Mouse (Mus musculus): ENCODE results near the gene Cdca8.
"Not testable (repeated sequence)": the region's sequence is repeated elsewhere in the genome, so short reads cannot be mapped to it uniquely, and the experiment has no call there.

Cdca8 gene

DNA sequence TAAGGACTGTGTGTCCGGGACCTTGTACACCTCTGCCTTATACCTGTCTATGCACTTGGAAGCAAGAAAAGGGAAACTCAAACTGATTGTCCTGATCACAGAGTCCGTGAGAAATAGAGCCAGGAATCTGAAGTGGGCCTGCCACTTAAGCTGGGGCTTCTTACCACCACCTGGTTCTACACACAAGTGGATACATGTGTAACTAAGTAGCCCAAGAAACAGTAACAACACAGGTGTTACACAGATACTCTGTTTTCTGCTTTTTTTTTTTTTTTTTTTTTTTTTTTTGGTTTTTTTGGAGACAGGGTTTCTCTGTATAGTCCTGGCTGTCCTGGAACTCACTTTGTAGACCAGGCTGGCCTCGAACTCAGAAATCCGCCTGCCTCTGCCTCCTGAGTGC is at the start of gene Cdca8:
Cdca8 (minus strand) TSS at position 101 of the 400 bp plus-strand sequence.
- DNase-seq (ENCODE audit: low spot score): not testable (repeated sequence)

DNA sequence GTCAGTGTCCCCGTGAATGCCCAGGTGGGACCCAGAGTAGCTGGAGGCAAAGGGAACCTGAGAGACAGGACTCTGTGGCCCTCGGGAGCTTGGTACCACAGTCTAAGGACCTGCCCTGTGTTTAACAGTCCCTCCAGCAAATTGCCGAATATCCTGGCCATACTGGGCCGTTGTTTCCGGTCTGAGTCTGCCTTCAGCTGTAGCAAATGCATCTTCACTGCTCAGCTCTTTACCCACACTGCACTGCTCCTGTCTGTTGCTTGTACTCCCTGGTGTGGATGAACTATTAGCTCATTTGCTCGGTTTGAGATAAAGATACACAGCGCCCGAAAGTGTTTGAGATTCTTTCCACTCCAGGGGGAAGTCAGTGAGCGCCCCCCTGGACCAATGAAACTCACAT is 49.3 kb upstream of the Cdca8 start:
- DNase-seq (ENCODE audit: low spot score): peak; percentile 25

DNA sequence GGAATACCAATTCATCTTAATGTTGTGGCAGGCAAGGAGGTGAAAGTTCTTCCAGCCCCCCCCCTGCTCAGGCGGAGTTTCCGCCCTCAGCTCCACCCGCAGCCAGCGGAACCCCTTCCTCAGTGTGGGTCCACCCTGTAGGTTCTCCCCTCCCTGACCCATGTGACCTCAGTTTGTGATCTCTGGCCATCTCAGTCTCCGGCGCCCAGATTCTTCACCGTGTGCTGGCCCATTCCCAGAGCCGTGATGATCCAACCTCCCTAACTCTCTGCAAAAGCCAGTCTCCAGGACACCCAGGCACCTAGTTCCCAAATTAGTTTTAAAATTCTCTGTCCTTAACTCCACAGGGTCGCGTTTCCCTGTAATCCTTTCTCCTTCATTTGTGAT is 48.6 kb upstream of the Cdca8 start:
- DNase-seq (ENCODE audit: low spot score): no peak

DNA sequence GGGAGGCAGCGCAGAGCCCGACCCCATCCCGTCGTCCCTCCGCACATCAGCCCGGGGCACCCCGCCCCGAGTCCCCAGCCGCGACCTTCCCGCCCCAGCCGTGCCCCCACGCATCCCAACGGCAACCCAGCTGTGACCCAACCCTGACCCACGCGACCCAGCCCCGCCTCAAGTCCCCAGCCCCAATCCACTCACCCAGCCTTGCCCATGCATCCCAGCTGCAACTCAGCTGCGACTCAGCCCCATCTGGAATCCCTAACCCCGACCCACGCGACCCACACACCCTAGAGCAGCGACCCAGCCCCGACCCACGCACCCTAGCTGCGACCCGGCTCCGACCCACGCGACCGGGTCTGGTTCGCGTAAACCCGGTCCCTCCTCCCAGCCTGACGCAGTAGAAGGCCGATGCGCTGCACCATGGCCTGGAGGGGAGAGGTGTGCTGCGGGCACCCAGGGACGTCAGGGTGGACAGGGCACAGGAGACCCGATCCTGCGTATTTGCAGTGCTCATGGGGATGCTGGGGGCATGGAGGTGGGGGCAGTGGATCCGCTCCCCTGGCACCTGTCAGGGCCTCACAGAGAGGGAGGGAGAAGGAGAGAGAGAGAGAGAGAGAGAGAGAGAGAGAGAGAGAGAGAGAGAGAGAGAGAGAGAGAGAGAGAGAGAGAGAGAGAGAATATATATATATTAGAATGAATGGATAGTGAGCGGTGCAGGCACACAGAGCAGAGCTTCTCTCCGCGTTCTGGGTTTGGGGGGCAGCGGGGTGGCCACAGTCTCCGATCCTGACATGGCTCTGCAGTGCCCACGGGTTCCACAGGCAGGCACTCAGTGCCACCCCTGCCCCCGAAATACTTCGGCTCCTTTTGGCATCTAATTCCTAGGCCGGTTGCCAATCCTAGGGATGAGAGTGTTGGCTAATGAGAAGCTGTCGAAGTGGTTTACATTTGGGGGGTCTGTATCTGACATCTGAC is 47.9 kb upstream of the Cdca8 start:
- peak; percentile 23 for DNase-seq (ENCODE audit: low spot score)

DNA sequence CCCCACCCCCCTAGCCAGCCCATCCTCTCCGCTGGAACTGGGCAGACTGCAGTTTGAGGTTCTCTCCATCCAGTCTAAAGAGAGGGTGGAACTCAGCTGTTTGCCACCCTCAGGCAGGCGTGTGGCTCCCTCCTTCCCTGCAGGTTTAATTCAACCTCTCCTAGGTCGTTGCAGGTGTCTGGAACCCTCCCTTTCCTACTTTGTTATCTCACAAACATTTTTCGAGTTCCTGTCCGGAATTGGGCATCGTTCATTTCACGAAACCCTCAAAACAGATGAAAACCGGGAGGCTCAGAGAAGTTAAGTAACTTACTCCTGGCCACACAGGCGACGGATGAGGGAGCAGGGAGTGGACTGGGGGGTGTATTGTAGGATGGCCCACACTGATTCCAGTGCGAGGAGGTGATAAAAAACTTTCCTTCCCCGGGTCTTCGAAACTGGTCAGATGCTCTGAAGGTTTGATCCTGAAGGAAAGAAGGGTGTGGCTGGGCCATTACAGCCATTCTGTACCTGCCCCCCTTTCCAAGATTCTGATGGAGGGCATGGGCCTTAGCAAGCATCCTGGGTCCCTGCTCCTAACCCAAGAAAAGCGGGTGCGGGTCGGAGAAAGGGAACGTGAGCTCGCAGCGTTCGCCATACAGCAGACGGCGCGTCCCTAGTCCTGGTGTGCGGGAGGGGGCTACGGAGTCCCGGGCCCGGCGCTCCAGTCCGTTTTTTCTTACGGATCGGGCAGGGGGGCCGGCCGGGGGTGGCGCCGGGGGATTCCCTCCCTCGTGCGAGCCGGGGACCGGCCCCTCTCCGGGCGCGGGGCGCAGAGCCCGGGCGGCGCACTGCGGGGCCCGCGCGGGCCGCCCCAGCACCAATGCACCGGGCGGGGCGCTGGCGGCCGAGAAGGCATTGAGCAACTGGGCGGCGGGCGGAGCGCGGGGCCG is 46.8 kb upstream of the Cdca8 start, which contains the start of gene Rspo1:
Rspo1 (plus strand) TSS at position 760 of the 932 bp plus-strand sequence.
- peak; percentile 42 for DNase-seq (ENCODE audit: low spot score)

DNA sequence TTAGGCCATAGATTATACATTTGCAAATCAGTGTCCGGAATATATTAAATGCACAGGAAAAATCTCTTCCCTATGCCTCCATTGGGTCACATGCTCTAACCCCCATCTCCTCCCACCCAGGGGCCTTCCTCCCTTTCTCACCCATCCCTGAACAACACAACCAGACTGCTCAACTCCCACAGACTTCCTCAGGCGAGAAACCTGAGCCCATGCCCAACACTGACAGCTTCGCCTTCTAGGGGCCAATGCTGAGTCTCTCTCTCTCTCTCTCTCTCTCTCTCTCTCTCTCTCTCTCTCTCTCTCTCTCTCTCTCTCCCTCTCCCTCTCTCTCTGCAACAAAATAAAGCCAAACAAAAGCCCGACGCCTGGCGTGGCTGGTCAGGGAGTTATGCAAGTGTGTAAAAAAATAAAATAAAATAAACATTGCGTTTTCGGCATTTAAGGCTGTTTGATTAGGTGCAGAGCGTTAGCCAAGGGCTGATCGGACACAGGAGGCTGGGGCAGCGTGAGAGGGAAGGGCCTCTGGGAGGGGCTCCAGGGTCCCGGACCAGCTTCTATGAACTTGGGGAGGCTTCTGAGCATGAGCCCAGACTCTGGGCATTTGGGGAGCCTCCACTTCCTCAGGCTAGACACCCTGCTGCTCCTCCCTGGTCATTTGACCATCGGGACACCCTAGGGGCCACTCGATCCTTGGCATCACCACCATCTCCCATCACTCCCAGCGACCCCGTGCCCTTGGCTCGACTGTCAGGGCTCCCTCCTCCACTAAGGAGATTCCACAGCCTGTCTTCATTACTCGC is 46.0 kb upstream of the Cdca8 start:
- DNase-seq (ENCODE audit: low spot score): peak; percentile 23

DNA sequence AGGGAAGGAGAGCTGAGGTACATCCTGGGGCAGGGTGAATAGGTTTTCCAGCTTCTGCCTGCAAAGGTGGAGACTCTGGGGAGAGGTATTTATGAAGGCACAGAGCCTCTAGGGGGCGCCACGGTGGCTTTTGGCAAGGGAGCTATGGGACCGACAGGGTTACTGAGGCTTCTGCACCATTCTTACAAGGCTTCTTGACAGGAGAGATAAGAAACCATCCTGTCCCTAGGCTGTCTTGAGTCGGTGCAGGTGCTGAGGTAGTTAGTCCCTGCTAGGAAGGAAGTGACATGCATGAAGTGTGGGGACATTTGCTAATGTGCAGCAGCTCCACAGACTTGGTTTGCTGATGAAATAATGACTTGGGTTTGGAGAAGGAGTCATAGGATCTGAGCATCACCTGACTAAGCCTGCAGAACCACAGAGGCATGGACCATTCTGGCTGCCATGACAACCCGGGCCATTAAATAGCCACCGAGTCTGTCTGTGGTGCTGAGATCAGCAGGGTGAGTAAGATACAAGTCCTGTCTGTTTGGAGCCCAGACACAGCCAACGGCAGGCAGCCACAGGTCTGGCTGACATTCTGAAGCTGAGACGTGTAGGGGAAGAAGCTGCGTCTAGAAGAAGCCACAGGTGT is 44.9 kb upstream of the Cdca8 start:
- DNase-seq (ENCODE audit: low spot score): peak; percentile 69

DNA sequence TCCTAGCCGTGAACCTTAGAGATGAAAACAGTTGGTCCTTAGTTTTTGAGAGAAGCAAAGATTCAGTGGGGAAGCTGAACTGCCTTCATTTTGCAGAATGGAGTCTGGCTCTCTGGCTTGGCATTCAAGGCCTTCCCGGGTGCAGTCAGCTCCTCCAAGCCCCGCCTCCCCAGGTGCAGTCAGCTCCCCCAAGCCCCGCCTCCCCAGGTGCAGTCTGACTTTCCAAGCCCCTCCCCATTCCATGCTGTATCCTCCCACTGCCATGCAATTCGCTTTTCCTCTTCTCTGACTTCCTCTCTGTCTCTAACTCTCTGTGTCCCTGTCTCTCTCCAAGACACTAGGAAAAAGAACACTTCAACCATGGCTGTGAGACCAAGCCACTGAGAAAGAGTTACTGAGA is 39.1 kb upstream of the Cdca8 start:
- DNase-seq (ENCODE audit: low spot score): no peak

DNA sequence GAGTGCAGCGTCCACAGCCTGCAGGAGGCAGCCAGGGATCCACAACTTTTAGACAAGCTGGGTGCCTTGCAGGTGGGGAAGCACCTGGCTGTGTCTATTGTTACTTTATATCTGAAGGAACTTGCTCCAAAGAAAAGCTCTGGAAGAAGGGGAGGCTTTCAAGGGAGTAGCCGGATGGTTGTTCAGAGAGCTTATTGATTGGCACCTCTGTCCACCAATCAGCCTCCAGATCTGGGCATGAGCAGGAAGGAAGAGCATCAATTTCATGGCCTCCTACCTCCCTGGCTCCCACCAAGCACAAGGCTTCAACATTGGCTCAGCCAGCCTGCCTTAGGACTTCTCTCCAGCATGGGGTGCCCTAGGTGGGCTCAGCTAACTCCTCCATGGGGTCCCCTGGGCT is 34.2 kb upstream of the Cdca8 start:
- peak; percentile 79 for DNase-seq (ENCODE audit: low spot score)

DNA sequence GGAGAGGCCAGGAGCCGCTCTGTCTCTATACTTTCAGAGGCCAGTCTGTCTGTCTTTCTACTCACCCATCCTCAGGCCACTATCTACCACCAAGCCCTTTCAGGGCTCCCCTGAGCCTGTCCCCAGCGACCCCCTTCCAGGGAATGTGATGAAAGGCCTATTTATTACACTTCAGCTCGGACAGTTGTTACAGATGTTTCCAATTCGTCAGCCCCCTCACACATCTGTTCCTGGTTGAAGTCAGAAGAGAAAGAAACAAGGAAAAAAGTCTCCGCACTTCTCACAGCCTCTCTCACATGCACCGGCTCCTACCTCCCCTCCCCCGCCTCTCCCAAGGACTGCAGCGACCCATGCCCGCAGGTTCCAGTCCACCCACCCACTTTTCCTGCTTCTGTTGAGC is 33.2 kb upstream of the Cdca8 start:
- no peak for DNase-seq (ENCODE audit: low spot score)

DNA sequence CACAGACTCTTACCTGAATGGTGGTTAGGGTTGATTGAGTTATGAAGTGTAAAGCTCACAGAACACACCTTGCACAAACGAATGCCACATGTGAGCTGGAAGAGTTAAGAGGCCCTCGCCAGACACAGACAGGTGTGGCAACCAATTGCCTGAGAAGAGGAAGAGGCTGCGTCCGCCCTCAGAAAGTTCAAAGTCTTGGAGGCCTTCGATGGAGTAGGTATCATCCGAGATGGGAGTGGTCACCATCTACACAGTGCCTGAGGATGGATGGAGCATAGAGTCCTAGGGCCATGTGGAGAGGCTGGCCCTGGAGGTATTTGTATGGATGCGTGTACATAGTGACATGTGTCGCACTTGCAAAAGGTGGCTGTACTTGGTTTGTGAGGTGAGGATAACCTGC is 32.0 kb upstream of the Cdca8 start:
- DNase-seq (ENCODE audit: low spot score): no peak

DNA sequence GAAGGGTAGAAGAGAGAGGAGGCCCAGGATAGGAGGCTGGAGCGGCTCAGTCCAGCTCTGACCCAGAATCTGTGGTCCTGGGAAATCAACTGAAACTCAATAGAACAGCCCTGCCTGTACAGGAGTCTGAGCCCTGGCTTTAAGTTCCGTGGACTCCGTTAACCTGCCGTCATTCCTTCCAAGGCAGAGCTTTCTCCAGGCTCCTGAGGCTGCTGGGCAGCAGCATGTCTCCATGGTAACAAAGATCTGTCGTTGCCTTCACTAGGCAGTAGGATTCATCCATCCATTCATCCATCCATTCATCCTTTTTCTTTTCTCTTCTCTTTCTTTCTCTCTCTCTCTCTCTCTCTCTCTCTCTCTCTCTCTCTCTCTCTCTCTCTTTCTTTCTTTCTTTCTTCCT is 31.6 kb upstream of the Cdca8 start:
- no peak for DNase-seq (ENCODE audit: low spot score)

DNA sequence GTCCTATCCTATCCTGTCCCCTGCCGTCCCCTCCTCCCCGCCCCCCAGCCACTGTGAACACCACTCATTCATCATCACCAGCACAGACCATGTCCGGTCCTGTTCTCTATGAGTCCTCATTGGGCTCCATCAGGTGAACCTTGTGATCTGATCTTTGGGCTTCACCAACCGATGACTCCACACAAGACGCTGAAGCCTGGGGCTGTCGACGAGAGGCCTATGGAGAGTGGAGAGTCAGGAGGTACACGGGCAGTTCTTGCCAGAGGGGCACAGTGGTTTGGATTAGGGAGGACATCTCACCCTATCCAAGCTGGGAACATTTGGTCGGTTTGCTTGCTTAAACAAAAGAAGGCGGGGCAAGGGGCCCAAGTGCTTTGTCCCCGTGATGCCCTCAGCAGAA is 31.1 kb upstream of the Cdca8 start:
- no peak for DNase-seq (ENCODE audit: low spot score)

DNA sequence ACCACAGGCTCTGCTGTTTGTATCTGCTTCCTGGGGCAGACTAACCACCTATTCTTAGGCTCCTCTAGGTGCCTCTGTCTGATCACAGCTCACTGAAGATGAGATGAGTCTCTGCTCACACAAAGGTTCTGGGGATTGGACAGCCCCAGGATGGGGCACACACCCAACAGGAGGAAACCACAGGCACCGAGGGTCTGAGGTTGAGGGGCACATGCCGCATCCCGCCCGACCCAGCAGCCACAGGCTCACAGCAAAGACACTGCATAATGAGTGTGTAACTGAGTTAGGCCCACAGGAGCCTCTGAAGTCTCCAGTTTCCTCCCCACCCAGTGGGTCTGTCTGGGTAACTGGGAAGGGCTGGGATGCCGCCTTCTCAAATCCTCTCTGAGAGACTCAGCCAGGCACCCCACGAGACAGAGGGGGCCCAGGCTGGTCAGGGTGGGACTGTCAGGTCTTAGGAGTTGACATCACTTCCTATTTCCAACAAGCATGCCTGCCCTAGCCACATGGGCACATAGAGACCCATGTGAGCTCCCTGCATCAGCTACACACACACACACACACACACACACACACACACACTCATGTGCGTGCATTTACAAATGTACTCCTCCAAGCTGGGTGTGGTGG is 30.2 kb upstream of the Cdca8 start:
- no peak for DNase-seq (ENCODE audit: low spot score)

DNA sequence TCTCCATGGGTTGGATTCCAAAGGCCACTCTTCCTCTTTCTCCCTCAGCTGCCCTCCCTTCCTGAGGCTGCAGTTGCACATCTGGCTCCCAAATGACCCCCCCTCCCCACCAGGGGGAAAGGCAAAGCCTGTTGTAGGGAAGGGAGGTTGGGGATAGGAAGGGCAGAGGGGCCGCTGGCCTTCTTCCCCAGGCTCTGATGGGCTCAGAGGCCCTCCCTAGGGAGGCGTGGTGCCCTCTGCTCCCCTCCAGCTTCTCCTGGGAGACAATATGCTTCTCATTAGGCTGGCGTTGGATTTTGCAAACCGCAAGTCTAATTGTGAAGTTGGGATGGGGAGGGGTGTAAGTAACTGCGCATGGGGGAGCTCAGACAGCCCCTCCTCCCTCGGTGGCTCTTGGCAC is 29.6 kb upstream of the Cdca8 start:
- no peak for DNase-seq (ENCODE audit: low spot score)

DNA sequence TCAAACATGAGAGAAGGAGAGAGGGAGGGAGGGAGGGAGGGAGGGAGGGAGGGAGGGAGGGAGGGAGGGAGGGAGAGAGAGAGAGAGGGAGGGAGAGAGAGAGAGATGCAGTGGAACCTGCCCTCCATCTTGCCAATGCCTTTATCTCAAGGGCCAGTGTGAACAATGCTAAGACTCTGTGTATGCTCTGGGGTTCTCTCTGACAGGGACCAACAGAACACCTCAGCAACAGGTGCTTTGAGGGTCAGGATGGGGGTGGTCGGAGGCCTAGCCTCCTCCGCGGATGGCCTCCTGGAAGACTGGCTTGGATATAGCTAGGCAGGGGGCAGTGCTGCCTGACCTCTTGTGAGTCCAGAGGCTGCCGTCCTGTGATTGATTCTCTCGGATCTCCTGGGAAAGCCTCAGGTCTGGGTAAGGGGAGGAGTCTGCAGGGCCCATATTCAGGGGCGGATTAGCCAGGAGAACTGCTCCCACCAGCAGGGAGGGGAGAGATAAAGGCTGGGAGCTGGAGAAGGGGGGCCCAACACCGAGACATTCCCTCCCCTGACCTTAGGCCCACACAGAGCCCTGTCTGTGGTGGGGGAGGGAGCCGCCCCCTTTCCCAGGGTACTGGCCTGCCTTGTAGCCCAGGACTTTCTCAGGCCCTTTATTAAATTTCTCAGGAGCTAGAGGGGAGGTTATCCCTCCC is 25.9 kb upstream of the Cdca8 start:
- no peak for DNase-seq (ENCODE audit: low spot score)

DNA sequence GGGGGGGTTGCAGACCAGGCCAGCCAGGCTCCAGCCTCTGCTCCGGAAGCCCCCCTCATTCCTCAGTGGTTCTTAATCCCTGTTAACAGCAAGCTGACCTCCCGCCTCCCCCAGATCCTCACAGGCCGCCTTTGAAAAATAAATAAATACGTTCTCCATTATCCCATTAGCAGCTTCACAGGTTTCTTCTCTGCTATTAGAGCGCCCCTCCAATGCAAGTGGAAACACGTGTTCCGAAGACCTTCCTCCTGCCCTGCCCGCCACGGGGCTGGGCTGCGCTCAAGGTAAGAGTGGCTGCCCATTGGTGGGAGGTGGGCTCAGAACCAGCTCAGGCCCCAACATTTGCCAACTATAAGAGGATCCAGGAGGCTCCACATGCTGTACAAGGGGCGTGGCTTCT is 23.5 kb upstream of the Cdca8 start:
- DNase-seq (ENCODE audit: low spot score): no peak

DNA sequence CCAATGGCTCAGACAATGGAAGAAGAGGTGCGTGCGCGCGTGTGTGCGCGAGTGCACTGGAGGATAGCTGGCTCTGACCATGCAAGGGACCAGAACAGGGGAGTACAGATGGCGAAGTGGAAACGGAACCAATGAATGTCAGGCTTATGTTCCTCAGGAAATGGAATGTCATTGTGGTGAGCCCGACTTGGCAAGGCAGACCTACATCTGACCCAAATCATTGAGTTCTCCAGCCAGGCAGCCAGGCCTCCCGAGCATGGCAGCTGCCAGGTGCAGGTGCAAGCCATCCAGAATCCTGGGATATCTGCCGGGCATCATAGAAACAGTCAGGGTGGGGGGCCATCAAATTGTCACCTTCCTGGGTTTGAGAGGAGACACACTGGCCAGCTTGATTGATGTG is 21.8 kb upstream of the Cdca8 start:
- no peak for DNase-seq (ENCODE audit: low spot score)

DNA sequence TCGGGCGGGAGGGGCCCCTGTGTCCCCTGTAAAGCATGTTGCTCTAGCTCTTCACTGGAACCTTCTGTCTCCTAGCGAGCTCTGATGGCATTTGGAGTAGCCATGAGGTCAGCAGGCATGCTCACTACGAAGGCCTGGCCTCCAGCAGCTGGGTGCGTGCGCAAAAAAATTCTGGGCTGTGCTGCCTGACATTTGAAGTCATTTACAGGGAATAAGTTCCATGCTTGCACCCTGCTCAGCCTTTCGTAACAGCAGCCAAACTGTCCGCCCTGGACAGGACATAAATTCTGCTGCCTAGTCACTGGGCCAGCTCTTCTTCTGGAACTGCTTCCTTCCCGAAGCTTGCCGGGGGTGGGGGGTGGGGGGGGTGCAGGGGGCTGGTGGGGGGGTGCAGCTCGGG is 20.0 kb upstream of the Cdca8 start:
- DNase-seq (ENCODE audit: low spot score): no peak

DNA sequence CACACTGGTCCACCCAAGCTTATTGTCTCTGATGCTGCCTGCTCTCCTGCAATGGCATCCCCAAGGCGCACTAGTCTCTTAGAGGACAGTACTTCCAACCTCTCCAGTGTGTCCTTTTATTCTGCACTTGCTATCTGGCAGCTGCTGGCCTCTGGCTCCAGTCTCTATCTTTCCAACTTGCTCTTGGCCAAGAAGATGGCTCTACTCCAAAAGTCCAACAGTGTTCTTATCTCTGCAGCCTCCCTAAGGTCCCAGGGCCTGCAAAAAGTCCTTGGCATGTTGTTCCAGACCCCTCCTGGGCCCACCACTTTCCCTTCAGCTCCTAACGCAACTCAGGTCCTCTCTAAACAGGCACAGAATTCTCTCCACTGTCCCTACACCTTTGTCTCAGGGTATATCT is 18.2 kb upstream of the Cdca8 start:
- DNase-seq (ENCODE audit: low spot score): no peak
